Mouse (Mus musculus) thymus, adult 2 months (tissue): ENCODE results near the gene Chchd4.

Source experiments
- CTCF ChIP-seq: fragments of 200-500 bp; IDR thresholded peaks from 2 replicates; pipeline ENCODE4 v1.5.1; 2012; ENCODE audit warnings: mild to moderate bottlenecking, control low read depth, low read length, moderate library complexity, borderline replicate concordance; ENCODE audit not compliant: control insufficient read depth, poor library complexity, insufficient read depth; ENCODE audit errors: extremely low read depth
- POLR2A ChIP-seq: fragments of 200-500 bp; IDR thresholded peaks from 2 replicates; pipeline ENCODE4 v1.6.1; 2012; ENCODE audit warnings: mild to moderate bottlenecking, low read length, control low read depth, moderate library complexity; ENCODE audit not compliant: control insufficient read depth, poor library complexity, insufficient read depth; ENCODE audit errors: extremely low read depth

GRCm38 (mm10) chr6:91493053-91493452 lies 19.7 kb upstream of the Chchd4 start:
- no peak for TF ChIP-seq CTCF
- TF ChIP-seq POLR2A: no peak
